Mouse (Mus musculus): ENCODE results near the gene Sgip1.

Sgip1 gene

GRCm38 (mm10) chr4:102773841-102774240, 32.7 kb downstream of the Sgip1 start:
- in situ Hi-C loops (cut with MboI; ENCODE audit: unreplicated experiment in 2 of 2), result no loop called here

GRCm38 (mm10) chr4:102774549-102774948, 33.5 kb downstream of the Sgip1 start:
- in situ Hi-C loops (cut with MboI; ENCODE audit: unreplicated experiment in 2 of 2), result no loop called here

- in situ Hi-C loops (cut with MboI; ENCODE audit: unreplicated experiment in 2 of 2), result no loop called here
Observed at GRCm38 (mm10) chr4:102775596-102776270, 34.6 kb downstream of the Sgip1 start.

GRCm38 (mm10) chr4:102779902-102780301, 38.8 kb downstream of the Sgip1 start:
- in situ Hi-C loops (cut with MboI; ENCODE audit: unreplicated experiment in 2 of 2), result no loop called here

- in situ Hi-C loops (cut with MboI; ENCODE audit: unreplicated experiment in 2 of 2), result no loop called here
Observed at GRCm38 (mm10) chr4:102783063-102783748, 42.1 kb downstream of the Sgip1 start.

GRCm38 (mm10) chr4:102785158-102785557, 44.1 kb downstream of the Sgip1 start:
- in situ Hi-C loops (cut with MboI; ENCODE audit: unreplicated experiment in 2 of 2), result no loop called here

GRCm38 (mm10) chr4:102792100-102792790, 51.1 kb downstream of the Sgip1 start:
- in situ Hi-C loops (cut with MboI; ENCODE audit: unreplicated experiment in 2 of 2), result no loop called here

- in situ Hi-C loops (cut with MboI; ENCODE audit: unreplicated experiment in 2 of 2), result no loop called here
Observed at GRCm38 (mm10) chr4:102801471-102801870, 60.4 kb downstream of the Sgip1 start.

GRCm38 (mm10) chr4:102801936-102802335, 60.8 kb downstream of the Sgip1 start:
- in situ Hi-C loops (cut with MboI; ENCODE audit: unreplicated experiment in 2 of 2), result no loop called here

- in situ Hi-C loops (cut with MboI; ENCODE audit: unreplicated experiment in 2 of 2), result no loop called here
Observed at GRCm38 (mm10) chr4:102804611-102805010, 63.5 kb downstream of the Sgip1 start.

- in situ Hi-C loops (cut with MboI; ENCODE audit: unreplicated experiment in 2 of 2), result no loop called here
Observed at GRCm38 (mm10) chr4:102806987-102807386, 65.9 kb downstream of the Sgip1 start.

- in situ Hi-C loops (cut with MboI; ENCODE audit: unreplicated experiment in 2 of 2), result no loop called here
Observed at GRCm38 (mm10) chr4:102808258-102808657, 67.2 kb downstream of the Sgip1 start.

- in situ Hi-C loops (cut with MboI; ENCODE audit: unreplicated experiment in 2 of 2), result no loop called here
Observed at GRCm38 (mm10) chr4:102809296-102809695, 68.2 kb downstream of the Sgip1 start.

- in situ Hi-C loops (cut with MboI; ENCODE audit: unreplicated experiment in 2 of 2), result no loop called here
Observed at GRCm38 (mm10) chr4:102810277-102810676, 69.2 kb downstream of the Sgip1 start.

- in situ Hi-C loops (cut with MboI; ENCODE audit: unreplicated experiment in 2 of 2), result no loop called here
Observed at GRCm38 (mm10) chr4:102811007-102811805, 70.1 kb downstream of the Sgip1 start.

GRCm38 (mm10) chr4:102813346-102813745, 72.2 kb downstream of the Sgip1 start:
- in situ Hi-C loops (cut with MboI; ENCODE audit: unreplicated experiment in 2 of 2), result no loop called here

- in situ Hi-C loops (cut with MboI; ENCODE audit: unreplicated experiment in 2 of 2), result no loop called here
Observed at GRCm38 (mm10) chr4:102821786-102822185, 80.7 kb downstream of the Sgip1 start.

GRCm38 (mm10) chr4:102824494-102824893, 83.4 kb downstream of the Sgip1 start:
- in situ Hi-C loops (cut with MboI; ENCODE audit: unreplicated experiment in 2 of 2), result no loop called here

- in situ Hi-C loops (cut with MboI; ENCODE audit: unreplicated experiment in 2 of 2), result no loop called here
Observed at GRCm38 (mm10) chr4:102826159-102826558, 85.1 kb downstream of the Sgip1 start.

GRCm38 (mm10) chr4:102828518-102828917, 87.4 kb downstream of the Sgip1 start:
- in situ Hi-C loops (cut with MboI; ENCODE audit: unreplicated experiment in 2 of 2), result no loop called here

GRCm38 (mm10) chr4:102833191-102833590, 92.1 kb downstream of the Sgip1 start:
- in situ Hi-C loops (cut with MboI; ENCODE audit: unreplicated experiment in 2 of 2), result no loop called here
